Mouse (Mus musculus) hindbrain, embryonic 11.5 days (tissue): ENCODE data around the gene Cwh43. TPM values are rescaled to one million over a fixed set of nuclear protein-coding genes. Genes with fewer than 3 reads are reported as not detected.

ENCODE experiments used
- ATAC-seq: fragments of 200-750 bp; cut with Nextera tagmentation; 2 replicates; pipeline ENCODE4 v1.8.0; 2017; ENCODE audit warnings: mild to moderate bottlenecking, moderate TSS enrichment, moderate library complexity; ENCODE audit not compliant: low FRiP score
- DNase-seq: peaks from one replicate; pipeline ENCODE4 v3.0.0-alpha.2; 2015; ENCODE audit warnings: low spot score
- H3K27ac ChIP-seq: fragments of 300-500 bp; sonication (generic); 2 replicates; pipeline ENCODE4 v1.5.1; 2014; ENCODE audit warnings: mild to moderate bottlenecking, low read depth, low read length
- H3K27me3 ChIP-seq: fragments of 300-500 bp; sonication (generic); 2 replicates; pipeline ENCODE4 v1.6.1; 2014; ENCODE audit warnings: mild to moderate bottlenecking, low read length, moderate library complexity, mixed read lengths; ENCODE audit not compliant: control insufficient read depth, insufficient read depth
- H3K36me3 ChIP-seq: fragments of 300-500 bp; sonication (generic); 2 replicates; pipeline ENCODE4 v1.6.1; 2014; ENCODE audit warnings: mild to moderate bottlenecking, low read length, moderate library complexity, mixed read lengths; ENCODE audit not compliant: control insufficient read depth, insufficient read depth
- H3K4me1 ChIP-seq: fragments of 300-500 bp; sonication (generic); replicated peaks from 2 replicates; pipeline ENCODE4 v1.6.1; 2014; ENCODE audit warnings: low read length, mixed read lengths; ENCODE audit not compliant: control insufficient read depth, insufficient read depth
- H3K4me2 ChIP-seq: fragments of 300-500 bp; sonication (generic); replicated peaks from 2 replicates; pipeline ENCODE4 v1.6.1; 2014; ENCODE audit warnings: mild to moderate bottlenecking, low read depth, low read length
- H3K4me3 ChIP-seq: fragments of 300-500 bp; sonication (generic); 2 replicates; pipeline ENCODE4 v1.5.1; 2014; ENCODE audit warnings: low read depth, low read length
- H3K9ac ChIP-seq: fragments of 300-500 bp; sonication (generic); 2 replicates; pipeline ENCODE4 v1.6.1; 2014; ENCODE audit warnings: low read depth, low read length
- H3K9me3 ChIP-seq: fragments of 300-500 bp; sonication (generic); 2 replicates; pipeline ENCODE4 v1.6.1; 2016; ENCODE audit warnings: low read length; ENCODE audit not compliant: control insufficient read depth
- WGBS: fragments of 180-500 bp; shearing (Covaris S2); extraction: QIAGEN DNeasy Blood & Tissue Kit; methylation state at CpG from one replicate; pipeline ENCODE4 v1.1.7; 2014; 5-methylcytosine and 5-hydroxymethylcytosine counted together
- polyA plus RNA-seq: library from polyadenylated mRNA; unstranded; fragments of >200 nt; fragmentation: Nextera tagmentation; extraction: Ambion mirVana; gene quantifications from 2 replicates; pipeline ENCODE4 v1.2.1, GENCODE M21; 2014

Gene Cwh43
- polyA plus RNA-seq, 1 experiment from 2014 or later, result not detected

- Histone ChIP-seq H3K27me3 (no peaks in the 10 kb centered on the region), H3K4me2 (no peak overlapping the region), H3K9me3 (no peaks in the 10 kb centered on the region), H3K36me3 (no peaks in the 10 kb centered on the region), H3K9ac (no peak overlapping the region), H3K4me1 (no peaks in the 10 kb centered on the region), H3K27ac (no peak overlapping the region), H3K4me3 (no peak overlapping the region)
- ATAC-seq (no peak), DNase-seq (no peak)
- WGBS, result 80% methylated on average over 7 of the region's 7 CpGs
Observed at GRCm38 (mm10) chr5:73434764-73435163, 28.9 kb downstream of the Cwh43 start.

- H3K4me3 ChIP-seq, result no peak overlapping the region
- H3K36me3 ChIP-seq, result no peaks in the 10 kb centered on the region
- H3K27ac ChIP-seq, result no peak overlapping the region
- H3K27me3 ChIP-seq, result no peaks in the 10 kb centered on the region
- DNase-seq (no peak), ATAC-seq (no peak)
- no peak overlapping the region for H3K9ac ChIP-seq
- no peaks in the 10 kb centered on the region for H3K9me3 ChIP-seq
- 82% methylated on average over 9 of the region's 9 CpGs for WGBS
- no peaks in the 10 kb centered on the region for H3K4me1 ChIP-seq
- no peak overlapping the region for H3K4me2 ChIP-seq
Observed at GRCm38 (mm10) chr5:73442176-73442575, 36.3 kb downstream of the Cwh43 start.

- Histone ChIP-seq H3K27me3 (no peaks in the 10 kb centered on the region), H3K4me1 (no peaks in the 10 kb centered on the region), H3K9me3 (no peaks in the 10 kb centered on the region), H3K36me3 (no peaks in the 10 kb centered on the region), H3K9ac (no peak overlapping the region), H3K27ac (no peak overlapping the region), H3K4me2 (no peak overlapping the region), H3K4me3 (no peak overlapping the region)
- no peak for ATAC-seq
- no peak for DNase-seq
- WGBS, result 92% methylated on average over 1 of the region's 1 CpGs
Observed at GRCm38 (mm10) chr5:73450276-73450675, 44.4 kb downstream of the Cwh43 start.

- Histone ChIP-seq H3K27me3 (no peaks in the 10 kb centered on the region), H3K9ac (no peak overlapping the region), H3K9me3 (no peaks in the 10 kb centered on the region), H3K36me3 (no peaks in the 10 kb centered on the region), H3K4me2 (no peak overlapping the region), H3K27ac (no peak overlapping the region), H3K4me3 (no peak overlapping the region), H3K4me1 (no peaks in the 10 kb centered on the region)
- WGBS, result 83% methylated on average over 2 of the region's 2 CpGs
- no peak for ATAC-seq
- DNase-seq, result no peak
Observed at GRCm38 (mm10) chr5:73454502-73455306, 48.8 kb downstream of the Cwh43 start.

GRCm38 (mm10) chr5:73455307-73455687 lies 49.4 kb downstream of the Cwh43 start:
- H3K4me3 ChIP-seq, result no peak overlapping the region
- no peaks in the 10 kb centered on the region for H3K27me3 ChIP-seq
- H3K4me2 ChIP-seq, result no peak overlapping the region
- H3K9me3 ChIP-seq, result no peaks in the 10 kb centered on the region
- H3K36me3 ChIP-seq, result no peaks in the 10 kb centered on the region
- DNase-seq (no peak), ATAC-seq (no peak)
- 91% methylated on average over 5 of the region's 5 CpGs for WGBS
- H3K4me1 ChIP-seq, result no peaks in the 10 kb centered on the region
- no peak overlapping the region for H3K27ac ChIP-seq
- no peak overlapping the region for H3K9ac ChIP-seq

GRCm38 (mm10) chr5:73468462-73469433 lies 62.9 kb downstream of the Cwh43 start:
- DNase-seq (no peak), ATAC-seq (no peak)
- WGBS, result 93% methylated on average over 16 of the region's 16 CpGs
- H3K9ac ChIP-seq, result no peak overlapping the region
- H3K27ac ChIP-seq, result no peak overlapping the region
- H3K9me3 ChIP-seq, result no peaks in the 10 kb centered on the region
- no peak overlapping the region for H3K4me2 ChIP-seq
- no peaks in the 10 kb centered on the region for H3K27me3 ChIP-seq
- H3K4me3 ChIP-seq, result no peak overlapping the region
- H3K36me3 ChIP-seq, result no peaks in the 10 kb centered on the region
- H3K4me1 ChIP-seq, result no peaks in the 10 kb centered on the region

GRCm38 (mm10) chr5:73474412-73475405 lies 68.8 kb downstream of the Cwh43 start:
- no peak for ATAC-seq
- Histone ChIP-seq H3K9me3 (no peaks in the 10 kb centered on the region), H3K27me3 (no peaks in the 10 kb centered on the region), H3K36me3 (no peaks in the 10 kb centered on the region), H3K4me2 (no peak overlapping the region), H3K4me1 (no peaks in the 10 kb centered on the region), H3K4me3 (no peak overlapping the region), H3K9ac (no peak overlapping the region), H3K27ac (no peak overlapping the region)
- DNase-seq, result no peak
- WGBS, result 92% methylated on average over 20 of the region's 20 CpGs

- Histone ChIP-seq H3K27ac (no peak within 1 kb of the TSS), H3K27me3 (no peaks in the 10 kb centered on the region), H3K4me2 (no peak within 1 kb of the TSS), H3K9ac (no peak within 1 kb of the TSS), H3K36me3 (no peaks in the 10 kb centered on the region), H3K4me1 (no peaks in the 10 kb centered on the region), H3K9me3 (no peaks in the 10 kb centered on the region), H3K4me3 (no peak within 1 kb of the TSS)
- WGBS, result 79% methylated on average over 7 of the region's 7 CpGs
- ATAC-seq (no peak), DNase-seq (no peak)
Observed at GRCm38 (mm10) chr5:73480700-73481099, 74.8 kb downstream of the Cwh43 start, which contains the start of gene Dcun1d4. Gene Dcun1d4, plus strand, starts transcription at chr5:73481000.
